Mouse (Mus musculus): ENCODE results near the gene Epha5.

GRCm38 (mm10) chr5:84456216-84456615 is 39.0 kb upstream of the Epha5 start:
- TF ChIP-seq CTCF (IDR thresholded peaks at IDR 0.05; ENCODE audit: extremely low read depth, insufficient read depth, low read length), result no peak
- TF ChIP-seq POLR2A (IDR thresholded peaks at IDR 0.05; ENCODE audit: extremely low read depth, insufficient read depth, low read length), result no peak
